Mouse (Mus musculus): Measurements from ENCODE around the gene Capn3.

Gene Capn3

DNA sequence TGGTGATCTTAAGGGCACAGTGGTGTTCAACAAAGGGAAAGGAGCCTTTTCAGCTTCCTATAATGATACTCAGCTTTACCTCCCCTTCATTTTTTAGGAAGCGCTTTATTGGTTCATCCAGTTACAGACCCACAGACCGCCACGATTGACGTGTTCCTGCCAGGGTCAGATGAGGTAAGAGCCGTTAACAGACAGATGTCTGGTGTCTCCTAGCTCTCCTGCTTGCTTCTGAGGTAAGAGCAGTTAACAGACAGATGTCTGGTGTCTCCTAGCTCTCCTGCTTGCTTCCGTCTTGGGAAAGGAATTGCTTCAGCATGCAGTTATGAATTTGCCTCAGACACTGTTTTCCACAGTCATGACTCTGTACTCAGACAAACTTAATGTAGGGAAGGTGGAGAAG is 5.1 kb upstream of the Capn3 start:
- Histone ChIP-seq H3K36me3 (ENCODE audit: insufficient read depth, low read length) (no peaks in the 10 kb centered on the region), H3K9me3 (ENCODE audit: low read length) (no peaks in the 10 kb centered on the region), H3K4me1 (replicated peaks; ENCODE audit: low read depth, low read length) (no peaks in the 10 kb centered on the region), H3K4me3 (replicated peaks; ENCODE audit: low read length) (no peak overlapping the region), H3K27me3 (ENCODE audit: insufficient read depth, low read length) (no peaks in the 10 kb centered on the region)
- no peak for TF ChIP-seq NANOG (IDR thresholded peaks at IDR 0.05; ENCODE audit: borderline replicate concordance, low read length)
- TF ChIP-seq CTCF (conservative IDR thresholded peaks at IDR 0.05; ENCODE audit: low read length), result no peak
- no peak for TF ChIP-seq POU5F1 (IDR thresholded peaks at IDR 0.05; ENCODE audit: borderline replicate concordance, low read length)

DNA sequence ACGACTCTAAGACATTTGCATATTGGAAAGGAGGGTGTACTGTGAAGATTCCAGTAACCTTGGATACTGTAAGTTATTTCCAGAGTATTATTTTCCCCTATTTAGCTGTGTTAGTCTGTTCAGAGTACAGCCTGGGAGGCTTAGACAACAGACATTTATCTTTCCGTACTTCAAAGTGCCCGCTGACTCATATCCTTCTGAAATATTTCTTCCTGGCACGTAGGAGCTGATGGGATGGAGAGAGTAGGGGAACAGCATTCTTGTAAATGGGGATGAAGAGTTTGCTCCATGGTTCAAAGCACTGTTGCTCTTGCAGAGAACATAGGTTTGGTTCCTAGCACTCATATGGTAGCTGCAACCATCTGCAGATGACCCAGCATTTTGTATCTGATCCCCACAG is 3.2 kb upstream of the Capn3 start:
- no peaks in the 10 kb centered on the region for H3K4me1 ChIP-seq (replicated peaks; ENCODE audit: low read depth, low read length)
- no peak overlapping the region for H3K4me3 ChIP-seq (replicated peaks; ENCODE audit: low read length)
- no peaks in the 10 kb centered on the region for H3K9me3 ChIP-seq (ENCODE audit: low read length)
- H3K36me3 ChIP-seq (ENCODE audit: insufficient read depth, low read length), result no peaks in the 10 kb centered on the region
- TF ChIP-seq NANOG (IDR thresholded peaks at IDR 0.05; ENCODE audit: borderline replicate concordance, low read length) (no peak), POU5F1 (IDR thresholded peaks at IDR 0.05; ENCODE audit: borderline replicate concordance, low read length) (no peak), CTCF (conservative IDR thresholded peaks at IDR 0.05; ENCODE audit: low read length) (no peak)
- H3K27me3 ChIP-seq (ENCODE audit: insufficient read depth, low read length), result no peaks in the 10 kb centered on the region

DNA sequence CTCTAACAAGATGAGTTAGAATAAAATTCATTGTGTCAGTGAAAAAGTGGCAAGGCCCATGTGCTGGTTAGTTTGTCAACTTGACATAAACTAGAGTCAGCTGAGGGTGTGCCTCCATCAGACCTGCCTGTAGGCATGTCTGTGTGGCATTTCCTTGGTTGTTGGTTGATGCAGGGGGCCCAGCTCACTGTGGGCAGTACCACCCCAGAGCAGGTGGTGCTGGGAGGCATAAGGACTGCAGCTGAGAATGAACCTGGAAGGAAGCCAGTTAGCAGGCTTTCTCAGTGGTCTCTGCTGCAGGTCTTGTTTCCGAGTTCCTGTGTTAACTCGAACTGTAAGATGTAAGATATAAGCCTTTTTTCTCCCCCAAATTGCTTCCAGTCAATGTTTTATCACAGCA is 832 bp upstream of the Capn3 start:
- Histone ChIP-seq H3K36me3 (ENCODE audit: insufficient read depth, low read length) (no peaks in the 10 kb centered on the region), H3K4me3 (replicated peaks; ENCODE audit: low read length) (no peak overlapping the region), H3K9me3 (ENCODE audit: low read length) (no peaks in the 10 kb centered on the region), H3K4me1 (replicated peaks; ENCODE audit: low read depth, low read length) (no peaks in the 10 kb centered on the region), H3K27me3 (ENCODE audit: insufficient read depth, low read length) (no peaks in the 10 kb centered on the region)
- TF ChIP-seq POU5F1 (IDR thresholded peaks at IDR 0.05; ENCODE audit: borderline replicate concordance, low read length) (no peak), NANOG (IDR thresholded peaks at IDR 0.05; ENCODE audit: borderline replicate concordance, low read length) (no peak), CTCF (conservative IDR thresholded peaks at IDR 0.05; ENCODE audit: low read length) (no peak)

GRCm38 (mm10) chr2:120460216-120460615 is 4.4 kb downstream of the Capn3 start:
- Histone ChIP-seq H3K4me1 (replicated peaks; ENCODE audit: low read depth, low read length) (no peaks in the 10 kb centered on the region), H3K36me3 (ENCODE audit: insufficient read depth, low read length) (no peaks in the 10 kb centered on the region), H3K4me3 (replicated peaks; ENCODE audit: low read length) (no peak overlapping the region), H3K9me3 (ENCODE audit: low read length) (0 out of 2 replicates have a peak, but pooled peaks cover 5% of the 10 kb centered on the region), H3K27me3 (ENCODE audit: insufficient read depth, low read length) (no peaks in the 10 kb centered on the region; the same call in 1 of the 2 replicates)
- TF ChIP-seq CTCF (conservative IDR thresholded peaks at IDR 0.05; ENCODE audit: low read length) (no peak), POU5F1 (IDR thresholded peaks at IDR 0.05; ENCODE audit: borderline replicate concordance, low read length) (no peak), NANOG (IDR thresholded peaks at IDR 0.05; ENCODE audit: borderline replicate concordance, low read length) (no peak)

GRCm38 (mm10) chr2:120463328-120463727 is 7.5 kb downstream of the Capn3 start:
- Histone ChIP-seq H3K4me1 (replicated peaks; ENCODE audit: low read depth, low read length) (no peaks in the 10 kb centered on the region), H3K27me3 (ENCODE audit: insufficient read depth, low read length) (no peaks in the 10 kb centered on the region; the same call in 1 of the 2 replicates)
- TF ChIP-seq CTCF (conservative IDR thresholded peaks at IDR 0.05; ENCODE audit: low read length), result no peak
- TF ChIP-seq NANOG (IDR thresholded peaks at IDR 0.05; ENCODE audit: borderline replicate concordance, low read length), result no peak
- TF ChIP-seq POU5F1 (IDR thresholded peaks at IDR 0.05; ENCODE audit: borderline replicate concordance, low read length), result no peak

GRCm38 (mm10) chr2:120464091-120464490 is 8.3 kb downstream of the Capn3 start:
- H3K27me3 ChIP-seq (ENCODE audit: insufficient read depth, low read length), result no peaks in the 10 kb centered on the region; the same call in 1 of the 2 replicates
- no peaks in the 10 kb centered on the region for H3K4me1 ChIP-seq (replicated peaks; ENCODE audit: low read depth, low read length)
- H3K9me3 ChIP-seq (ENCODE audit: low read length), result 0 out of 2 replicates have a peak, but pooled peaks cover 5% of the 10 kb centered on the region
- no peak for TF ChIP-seq NANOG (IDR thresholded peaks at IDR 0.05; ENCODE audit: borderline replicate concordance, low read length)
- no peak overlapping the region for H3K4me3 ChIP-seq (replicated peaks; ENCODE audit: low read length)
- no peaks in the 10 kb centered on the region for H3K36me3 ChIP-seq (ENCODE audit: insufficient read depth, low read length)

More at GRCm38 (mm10) chr2:120463328-120463727, 7.5 kb downstream of the Capn3 start:
- 0 out of 2 replicates have a peak, but pooled peaks cover 5% of the 10 kb centered on the region for H3K9me3 ChIP-seq (ENCODE audit: low read length)
- no peaks in the 10 kb centered on the region for H3K36me3 ChIP-seq (ENCODE audit: insufficient read depth, low read length)
- H3K4me3 ChIP-seq (replicated peaks; ENCODE audit: low read length), result no peak overlapping the region

DNA sequence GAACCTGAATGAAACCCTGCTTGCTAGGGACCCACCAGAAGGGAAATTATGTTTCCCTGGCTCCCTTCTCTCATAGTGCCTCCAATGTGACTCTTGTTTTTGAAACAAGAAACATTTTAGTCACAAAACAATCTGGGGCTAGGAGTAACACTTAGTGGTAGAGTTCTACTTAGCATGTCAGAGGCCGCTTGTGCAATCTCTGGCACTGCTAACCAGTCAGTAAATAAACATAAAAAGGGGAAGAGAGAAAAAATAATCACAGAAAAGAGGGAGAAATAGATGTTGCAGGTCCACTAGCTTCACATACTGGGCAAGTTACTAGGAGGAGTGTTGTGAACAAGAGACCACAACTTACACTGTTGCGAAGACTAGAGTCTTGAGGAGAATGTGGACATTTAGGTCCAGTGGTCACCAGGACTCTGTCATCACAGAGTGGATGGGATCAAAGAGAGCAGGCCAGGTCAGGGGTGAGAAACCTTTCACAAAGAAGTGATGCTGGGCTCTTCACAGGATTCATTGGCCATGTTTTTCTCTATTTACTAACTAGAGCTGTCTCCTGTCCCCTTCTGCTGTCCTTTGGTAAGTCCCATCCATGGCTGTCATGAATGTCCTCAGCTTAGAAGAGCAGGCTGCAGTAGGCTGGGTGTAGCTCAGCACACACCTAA is 9.0 kb downstream of the Capn3 start:
- Histone ChIP-seq H3K36me3 (ENCODE audit: insufficient read depth, low read length) (no peaks in the 10 kb centered on the region), H3K27me3 (ENCODE audit: insufficient read depth, low read length) (no peaks in the 10 kb centered on the region; the same call in 1 of the 2 replicates), H3K9me3 (ENCODE audit: low read length) (0 out of 2 replicates have a peak, but pooled peaks cover 5% of the 10 kb centered on the region), H3K4me1 (replicated peaks; ENCODE audit: low read depth, low read length) (no peaks in the 10 kb centered on the region), H3K4me3 (replicated peaks; ENCODE audit: low read length) (no peak overlapping the region)
- no peak for TF ChIP-seq NANOG (IDR thresholded peaks at IDR 0.05; ENCODE audit: borderline replicate concordance, low read length)
- TF ChIP-seq CTCF (conservative IDR thresholded peaks at IDR 0.05; ENCODE audit: low read length), result no peak
- no peak for TF ChIP-seq POU5F1 (IDR thresholded peaks at IDR 0.05; ENCODE audit: borderline replicate concordance, low read length)

GRCm38 (mm10) chr2:120465397-120465785 is 9.6 kb downstream of the Capn3 start:
- Histone ChIP-seq H3K4me3 (replicated peaks; ENCODE audit: low read length) (no peak overlapping the region), H3K27me3 (ENCODE audit: insufficient read depth, low read length) (no peaks in the 10 kb centered on the region; the same call in 1 of the 2 replicates), H3K36me3 (ENCODE audit: insufficient read depth, low read length) (no peaks in the 10 kb centered on the region), H3K9me3 (ENCODE audit: low read length) (0 out of 2 replicates have a peak, but pooled peaks cover 5% of the 10 kb centered on the region), H3K4me1 (replicated peaks; ENCODE audit: low read depth, low read length) (no peaks in the 10 kb centered on the region)
- TF ChIP-seq POU5F1 (IDR thresholded peaks at IDR 0.05; ENCODE audit: borderline replicate concordance, low read length) (no peak), NANOG (IDR thresholded peaks at IDR 0.05; ENCODE audit: borderline replicate concordance, low read length) (no peak), CTCF (conservative IDR thresholded peaks at IDR 0.05; ENCODE audit: low read length) (no peak)

DNA sequence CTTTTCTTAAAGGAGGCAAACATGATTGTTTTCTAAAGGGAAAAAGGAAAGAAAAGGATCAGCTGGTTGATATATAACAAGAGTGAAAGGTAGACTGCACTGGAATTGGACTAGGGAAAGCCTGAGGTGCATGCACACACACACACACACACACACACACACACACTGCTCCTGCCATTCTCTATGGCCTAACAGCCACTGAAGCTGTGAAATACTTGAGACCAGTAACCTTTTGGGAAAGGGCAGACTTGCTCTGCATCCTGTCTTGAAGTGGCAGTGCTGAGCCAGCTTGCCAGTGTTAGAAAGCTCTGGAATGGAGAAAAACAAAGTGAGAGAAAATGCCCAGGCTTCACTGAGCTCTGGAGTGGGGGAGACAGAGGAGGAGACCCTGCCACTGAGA is 12.2 kb downstream of the Capn3 start:
- Histone ChIP-seq H3K27me3 (ENCODE audit: insufficient read depth, low read length) (no peaks in the 10 kb centered on the region; the same call in 1 of the 2 replicates), H3K9me3 (ENCODE audit: low read length) (no peaks in the 10 kb centered on the region), H3K36me3 (ENCODE audit: insufficient read depth, low read length) (no peaks in the 10 kb centered on the region), H3K4me3 (replicated peaks; ENCODE audit: low read length) (no peak overlapping the region), H3K4me1 (replicated peaks; ENCODE audit: low read depth, low read length) (peaks cover 3% of the 10 kb centered on the region)
- TF ChIP-seq CTCF (conservative IDR thresholded peaks at IDR 0.05; ENCODE audit: low read length), result no peak
- no peak for TF ChIP-seq NANOG (IDR thresholded peaks at IDR 0.05; ENCODE audit: borderline replicate concordance, low read length)
- TF ChIP-seq POU5F1 (IDR thresholded peaks at IDR 0.05; ENCODE audit: borderline replicate concordance, low read length), result no peak

Measured in E14TG2a.4 (cell line).